Mouse (Mus musculus): ENCODE measurements around the gene Flywch2.

DNA sequence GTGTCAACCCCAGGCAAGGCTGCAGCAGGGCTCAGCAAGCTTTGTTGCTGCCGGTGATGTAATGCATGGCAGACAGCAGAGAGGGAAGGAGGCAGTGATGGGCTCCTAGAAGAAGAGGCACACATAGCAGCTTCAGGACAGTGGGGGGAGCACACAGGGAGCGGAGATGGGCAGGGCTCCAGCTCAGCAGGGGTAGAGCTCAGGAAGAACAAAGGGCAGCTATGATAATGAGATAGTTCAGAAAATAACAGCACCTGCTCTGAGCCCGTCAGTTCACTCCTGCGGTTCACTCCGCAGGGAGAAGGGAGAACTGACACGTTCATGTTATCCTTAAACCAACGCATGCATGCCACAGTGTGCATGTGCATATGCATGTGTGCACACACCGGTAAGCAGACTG lies 27.1 kb downstream of the Flywch2 start:
- TF ChIP-seq CTCF (IDR thresholded peaks at IDR 0.05; ENCODE audit: low read depth) (no peak), EP300 (IDR thresholded peaks at IDR 0.05; ENCODE audit: low read depth) (no peak)

Data from liver, postnatal 0 days (tissue).